Mouse (Mus musculus) limb, embryonic 11.5 days (tissue): ENCODE measurements around the gene Gm11565. TPM values are rescaled to one million over a fixed set of nuclear protein-coding genes. Genes with fewer than 3 reads are reported as not detected.
"Not testable (repeated sequence)": the region's sequence is repeated elsewhere in the genome, so short reads cannot be mapped to it uniquely, and the experiment has no call there.

Experiments used
- ATAC-seq: fragments of 200-750 bp; cut with Nextera tagmentation; 2 replicates; pipeline ENCODE4 v1.8.0; 2017; ENCODE audit warnings: low read depth; ENCODE audit not compliant: insufficient number of reproducible peaks, low FRiP score, low TSS enrichment
- DNase-seq: peaks from one replicate; pipeline ENCODE4 v3.0.0-alpha.2; 2015; ENCODE audit warnings: low spot score
- H3K27ac ChIP-seq: fragments of 300-500 bp; sonication (generic); replicated peaks from 2 replicates; pipeline ENCODE4 v1.5.1; 2014; ENCODE audit warnings: low read depth, mild to moderate bottlenecking, low read length
- H3K27me3 ChIP-seq: fragments of 300-500 bp; sonication (generic); 2 replicates; pipeline ENCODE4 v1.6.1; 2014; ENCODE audit warnings: mild to moderate bottlenecking, low read length, mixed read lengths; ENCODE audit not compliant: control insufficient read depth, insufficient read depth
- H3K36me3 ChIP-seq: fragments of 300-500 bp; sonication (generic); 2 replicates; pipeline ENCODE4 v1.6.1; 2014; ENCODE audit warnings: mild to moderate bottlenecking, low read length, moderate library complexity, mixed read lengths; ENCODE audit not compliant: control insufficient read depth, insufficient read depth
- H3K4me1 ChIP-seq: fragments of 300-500 bp; sonication (generic); 2 replicates; pipeline ENCODE4 v1.6.1; 2014; ENCODE audit warnings: low read length, mixed read lengths; ENCODE audit not compliant: control insufficient read depth, insufficient read depth
- H3K4me2 ChIP-seq: fragments of 300-500 bp; sonication (generic); 2 replicates; pipeline ENCODE4 v1.6.1; 2014; ENCODE audit warnings: low read depth, mild to moderate bottlenecking, moderate library complexity; ENCODE audit not compliant: severe bottlenecking
- H3K4me3 ChIP-seq: fragments of 300-500 bp; sonication (generic); 2 replicates; pipeline ENCODE4 v1.5.1; 2014; ENCODE audit warnings: low read depth, low read length
- H3K9ac ChIP-seq: fragments of 300-500 bp; sonication (generic); 2 replicates; pipeline ENCODE4 v1.6.1; 2014; ENCODE audit warnings: mild to moderate bottlenecking, low read length
- H3K9me3 ChIP-seq: fragments of 300-500 bp; sonication (generic); 2 replicates; pipeline ENCODE4 v1.6.1; 2016; ENCODE audit warnings: low read length; ENCODE audit not compliant: control insufficient read depth
- WGBS: fragments of 180-500 bp; shearing (Covaris S2); extraction: QIAGEN DNeasy Blood & Tissue Kit; methylation state at CpG from one replicate; pipeline ENCODE4 v1.1.7; 2014; 5-methylcytosine and 5-hydroxymethylcytosine counted together
- polyA plus RNA-seq: library from polyadenylated mRNA; unstranded; fragments of >200 nt; fragmentation: Nextera tagmentation; extraction: Ambion mirVana; gene quantifications from 2 replicates; pipeline ENCODE4 v1.2.1, GENCODE M21; 2014

Gene Gm11565
- not detected in 2 replicates for polyA plus RNA-seq

- WGBS: 92% methylated on average over 3 of the region's 3 CpGs
- no peaks in the 10 kb centered on the region for H3K27me3 ChIP-seq
- DNase-seq (no peak), ATAC-seq (no peak)
- H3K4me1 ChIP-seq: no peaks in the 10 kb centered on the region
- no peak within 1 kb of the TSS for H3K9ac ChIP-seq
- H3K4me2 ChIP-seq: no peak within 1 kb of the TSS
- H3K36me3 ChIP-seq: no peaks in the 10 kb centered on the region
- H3K27ac ChIP-seq: no peak within 1 kb of the TSS
- no peaks in the 10 kb centered on the region for H3K9me3 ChIP-seq
- no peak within 1 kb of the TSS for H3K4me3 ChIP-seq
Observed at GRCm38 (mm10) chr11:99914451-99914850, at the start of gene Gm11565. Gm11565 (plus strand) TSS chr11:99914751.

- WGBS: 79% methylated on average over 1 of the region's 1 CpGs
- not testable (repeated sequence) for H3K36me3 ChIP-seq, H3K4me2 ChIP-seq, H3K4me1 ChIP-seq, DNase-seq, H3K9ac ChIP-seq, H3K27me3 ChIP-seq, ATAC-seq, H3K9me3 ChIP-seq, H3K27ac ChIP-seq, H3K4me3 ChIP-seq
Observed at GRCm38 (mm10) chr11:99873089-99873488, 41.5 kb upstream of the Gm11565 start, which contains the start of gene Krtap9-1. Krtap9-1 (plus strand) TSS chr11:99873389.

DNA sequence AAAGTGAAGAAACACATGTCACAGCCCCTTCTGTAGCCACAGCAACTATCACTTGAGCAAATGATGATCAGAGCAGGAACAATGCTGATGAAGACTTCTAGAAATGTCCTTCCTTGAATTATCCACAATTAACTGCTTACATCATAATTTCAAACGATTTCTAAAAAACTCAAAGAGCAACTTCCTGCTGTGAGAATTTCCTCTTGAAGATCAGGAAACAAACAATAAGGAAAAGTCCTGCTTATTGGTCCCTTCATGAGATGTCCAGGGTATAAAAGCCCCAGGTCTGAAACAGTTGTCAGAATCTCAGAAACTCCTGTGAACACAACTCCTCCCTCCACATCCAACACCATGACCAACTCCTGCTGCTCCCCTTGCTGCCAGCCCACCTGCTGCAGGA, 35.7 kb upstream of the Gm11565 start, which contains the start of gene Gm11567:
Gm11567 (plus strand) TSS at position 301 of the 400 bp plus-strand sequence.
- not testable (repeated sequence) for DNase-seq, H3K36me3 ChIP-seq, H3K4me1 ChIP-seq, H3K27ac ChIP-seq, ATAC-seq, H3K4me2 ChIP-seq, H3K9ac ChIP-seq, H3K27me3 ChIP-seq, H3K9me3 ChIP-seq, H3K4me3 ChIP-seq
- WGBS: 48% methylated on average over 1 of the region's 1 CpGs

- no peaks in the 10 kb centered on the region for H3K36me3 ChIP-seq
- H3K4me3 ChIP-seq: no peak within 1 kb of the TSS
- no peaks in the 10 kb centered on the region for H3K9me3 ChIP-seq
- no peak within 1 kb of the TSS for H3K4me2 ChIP-seq
- no peak within 1 kb of the TSS for H3K27ac ChIP-seq
- no peak for ATAC-seq
- DNase-seq: no peak
- H3K27me3 ChIP-seq: no peaks in the 10 kb centered on the region
- 87% methylated on average over 2 of the region's 2 CpGs for WGBS
- H3K4me1 ChIP-seq: no peaks in the 10 kb centered on the region
- H3K9ac ChIP-seq: no peak within 1 kb of the TSS
Observed at GRCm38 (mm10) chr11:99907620-99908019, 6.9 kb upstream of the Gm11565 start, which contains the start of gene Krtap31-1. Krtap31-1 (plus strand) TSS chr11:99907920.

DNA sequence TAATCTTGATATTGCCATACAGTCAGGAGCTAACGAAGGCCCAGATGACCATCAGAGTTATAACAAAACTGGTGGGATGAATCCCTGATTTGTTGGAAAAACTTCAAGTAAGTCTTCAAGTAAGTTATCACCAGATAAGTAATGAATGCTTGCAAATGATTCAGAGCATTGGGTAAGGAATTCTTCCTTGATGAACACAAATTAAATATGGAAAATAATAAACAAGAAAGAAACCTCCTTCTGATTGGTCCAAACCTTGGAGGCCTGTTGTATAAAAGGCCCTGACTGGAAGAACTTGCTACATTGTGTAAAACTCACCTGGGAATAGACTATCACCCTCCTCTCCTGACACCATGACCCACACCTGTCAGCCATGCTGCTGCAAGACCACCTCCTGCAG, 21.4 kb downstream of the Gm11565 start, which contains the start of gene Krtap31-2:
Krtap31-2 (plus strand) TSS at position 301 of the 400 bp plus-strand sequence.
- Histone ChIP-seq H3K4me3 (no peak within 1 kb of the TSS), H3K4me1 (no peaks in the 10 kb centered on the region), H3K9me3 (no peaks in the 10 kb centered on the region), H3K36me3 (no peaks in the 10 kb centered on the region), H3K27ac (no peak within 1 kb of the TSS), H3K4me2 (no peak within 1 kb of the TSS), H3K9ac (no peak within 1 kb of the TSS), H3K27me3 (no peaks in the 10 kb centered on the region)
- DNase-seq (no peak), ATAC-seq (no peak)
- WGBS: 90% methylated on average over 1 of the region's 1 CpGs

- H3K9ac ChIP-seq: no peak overlapping the region
- no peak overlapping the region for H3K4me3 ChIP-seq
- no peaks in the 10 kb centered on the region for H3K36me3 ChIP-seq
- no peak overlapping the region for H3K27ac ChIP-seq
- H3K27me3 ChIP-seq: no peaks in the 10 kb centered on the region
- no peaks in the 10 kb centered on the region for H3K9me3 ChIP-seq
- 85% methylated on average over 9 of the region's 9 CpGs for WGBS
- H3K4me2 ChIP-seq: no peak overlapping the region
- no peaks in the 10 kb centered on the region for H3K4me1 ChIP-seq
- DNase-seq (no peak), ATAC-seq (no peak)
Observed at GRCm38 (mm10) chr11:99937751-99938264, 23.3 kb downstream of the Gm11565 start.

DNA sequence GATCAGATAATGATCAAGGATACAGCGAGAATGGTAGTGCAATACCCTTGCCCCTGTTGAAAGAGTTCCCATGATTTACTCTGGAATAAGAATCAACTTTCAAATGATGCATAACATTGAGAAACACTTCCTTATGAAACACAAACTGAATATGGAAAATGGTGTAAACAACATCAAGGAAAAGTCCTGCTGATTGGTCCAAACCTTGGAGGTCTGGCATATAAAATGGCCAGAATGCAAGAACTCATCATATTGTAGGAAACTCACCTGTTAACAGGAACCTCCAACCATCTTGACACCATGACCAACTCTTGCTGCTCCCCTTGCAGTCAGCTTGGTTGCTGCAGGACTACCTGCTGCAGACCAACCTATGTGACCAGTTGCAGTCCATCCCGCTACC, 33.6 kb downstream of the Gm11565 start, which contains the start of gene Krtap9-5:
Krtap9-5 (plus strand) TSS at position 301 of the 400 bp plus-strand sequence.
- ATAC-seq (no peak), DNase-seq (no peak)
- no peaks in the 10 kb centered on the region for H3K27me3 ChIP-seq
- H3K27ac ChIP-seq: no peak within 1 kb of the TSS
- no peaks in the 10 kb centered on the region for H3K9me3 ChIP-seq
- H3K9ac ChIP-seq: no peak within 1 kb of the TSS
- no peaks in the 10 kb centered on the region for H3K4me1 ChIP-seq
- no peak within 1 kb of the TSS for H3K4me2 ChIP-seq
- 92% methylated on average over 2 of the region's 2 CpGs for WGBS
- H3K36me3 ChIP-seq: no peaks in the 10 kb centered on the region
- no peak within 1 kb of the TSS for H3K4me3 ChIP-seq

DNA sequence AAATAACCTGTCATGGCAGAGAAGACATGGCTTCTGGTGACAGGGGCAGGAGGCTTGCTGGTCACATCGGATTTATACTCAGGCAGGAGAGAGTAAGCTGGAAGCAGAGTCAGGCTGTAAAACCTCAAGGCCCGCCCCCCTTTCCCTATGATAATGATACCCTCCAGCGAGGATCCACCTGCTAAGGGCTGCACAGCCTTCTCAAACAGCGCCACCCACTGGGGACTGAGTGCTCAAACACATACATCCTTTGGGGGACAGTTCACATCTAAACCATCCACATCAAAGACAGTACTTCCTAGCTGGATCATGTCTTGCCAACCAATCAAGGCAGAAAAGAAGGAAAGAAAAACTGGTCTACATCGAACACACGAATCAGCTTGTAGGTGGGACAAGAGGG, 49.7 kb downstream of the Gm11565 start:
- no peak overlapping the region for H3K27ac ChIP-seq
- H3K9me3 ChIP-seq: no peaks in the 10 kb centered on the region
- no peak overlapping the region for H3K4me3 ChIP-seq
- no peaks in the 10 kb centered on the region for H3K4me1 ChIP-seq
- WGBS: 48% methylated on average over 6 of the region's 6 CpGs
- no peak overlapping the region for H3K4me2 ChIP-seq
- H3K9ac ChIP-seq: no peak overlapping the region
- ATAC-seq: no peak
- DNase-seq: no peak
- no peaks in the 10 kb centered on the region for H3K36me3 ChIP-seq
- no peaks in the 10 kb centered on the region for H3K27me3 ChIP-seq
